Mouse (Mus musculus): ENCODE data around the gene Myo5c. TPM values are rescaled to one million over a fixed set of nuclear protein-coding genes. Genes with fewer than 3 reads are reported as not detected.

Myo5c gene
- polyA plus RNA-seq (2015; fragmentation: Nextera tagmentation; extraction: Ambion mirVana), result 4.4 and 5.0 TPM in 2 replicates

- H3K36me3 ChIP-seq (ENCODE audit: control insufficient read depth, insufficient read depth, low read length), result no peaks in the 10 kb centered on the region
- WGBS, result 2% methylated on average over 48 of the region's 48 CpGs
- H3K9me3 ChIP-seq (ENCODE audit: control insufficient read depth, low read length), result no peaks in the 10 kb centered on the region
- peak within 1 kb of the TSS; percentile 68 for H3K9ac ChIP-seq (ENCODE audit: low read depth, low read length)
- H3K4me1 ChIP-seq (ENCODE audit: control insufficient read depth, insufficient read depth, low read length), result 0 out of 2 replicates have a peak, but pooled peaks cover 5% of the 10 kb centered on the region
- H3K27ac ChIP-seq (ENCODE audit: low read length), result no peak within 1 kb of the TSS
- peak within 1 kb of the TSS; percentile 50 for H3K4me3 ChIP-seq (ENCODE audit: low read length)
- peak within 1 kb of the TSS; percentile 67 for H3K4me2 ChIP-seq (ENCODE audit: low read depth, low read length)
- 0 out of 2 replicates have a peak, but pooled peaks cover 5% of the 10 kb centered on the region for H3K27me3 ChIP-seq (replicated peaks; ENCODE audit: control insufficient read depth, insufficient read depth, low read length)
- peak; percentile 83 for ATAC-seq
These were observed at the start of gene Myo5c for GRCm38 (mm10) chr9:75231841-75232746. Gene Myo5c (plus strand): TSS chr9:75232020.

- Histone ChIP-seq H3K9me3 (ENCODE audit: control insufficient read depth, low read length) (no peaks in the 10 kb centered on the region), H3K27ac (ENCODE audit: low read length) (no peak overlapping the region), H3K4me1 (ENCODE audit: control insufficient read depth, insufficient read depth, low read length) (no peaks in the 10 kb centered on the region), H3K4me2 (ENCODE audit: low read depth, low read length) (no peak overlapping the region), H3K9ac (ENCODE audit: low read depth, low read length) (no peak overlapping the region), H3K27me3 (replicated peaks; ENCODE audit: control insufficient read depth, insufficient read depth, low read length) (no peaks in the 10 kb centered on the region), H3K36me3 (ENCODE audit: control insufficient read depth, insufficient read depth, low read length) (no peaks in the 10 kb centered on the region), H3K4me3 (ENCODE audit: low read length) (no peak overlapping the region)
- WGBS, result 86% methylated on average over 3 of the region's 3 CpGs
- no peak for ATAC-seq
These were observed 44.1 kb upstream of the Myo5c start for GRCm38 (mm10) chr9:75187646-75188260.

- Histone ChIP-seq H3K4me2 (ENCODE audit: low read depth, low read length) (no peak overlapping the region), H3K4me3 (ENCODE audit: low read length) (no peak overlapping the region), H3K9me3 (ENCODE audit: control insufficient read depth, low read length) (no peaks in the 10 kb centered on the region), H3K9ac (ENCODE audit: low read depth, low read length) (no peak overlapping the region), H3K36me3 (ENCODE audit: control insufficient read depth, insufficient read depth, low read length) (no peaks in the 10 kb centered on the region), H3K4me1 (ENCODE audit: control insufficient read depth, insufficient read depth, low read length) (no peaks in the 10 kb centered on the region), H3K27me3 (replicated peaks; ENCODE audit: control insufficient read depth, insufficient read depth, low read length) (no peaks in the 10 kb centered on the region), H3K27ac (ENCODE audit: low read length) (no peak overlapping the region)
- ATAC-seq, result no peak
- WGBS, result 68% methylated on average over 4 of the region's 4 CpGs
These were observed 38.0 kb upstream of the Myo5c start for GRCm38 (mm10) chr9:75193858-75194257.

GRCm38 (mm10) chr9:75196335-75196734 is 35.5 kb upstream of the Myo5c start:
- Histone ChIP-seq H3K27me3 (replicated peaks; ENCODE audit: control insufficient read depth, insufficient read depth, low read length) (no peaks in the 10 kb centered on the region), H3K4me1 (ENCODE audit: control insufficient read depth, insufficient read depth, low read length) (no peaks in the 10 kb centered on the region), H3K4me2 (ENCODE audit: low read depth, low read length) (no peak overlapping the region), H3K27ac (ENCODE audit: low read length) (no peak overlapping the region), H3K36me3 (ENCODE audit: control insufficient read depth, insufficient read depth, low read length) (no peaks in the 10 kb centered on the region), H3K4me3 (ENCODE audit: low read length) (no peak overlapping the region), H3K9me3 (ENCODE audit: control insufficient read depth, low read length) (no peaks in the 10 kb centered on the region), H3K9ac (ENCODE audit: low read depth, low read length) (no peak overlapping the region)
- WGBS, result 65% methylated on average over 2 of the region's 2 CpGs
- no peak for ATAC-seq

GRCm38 (mm10) chr9:75197297-75197696 is 34.5 kb upstream of the Myo5c start:
- ATAC-seq, result no peak
- Histone ChIP-seq H3K4me1 (ENCODE audit: control insufficient read depth, insufficient read depth, low read length) (no peaks in the 10 kb centered on the region), H3K9ac (ENCODE audit: low read depth, low read length) (no peak overlapping the region), H3K27ac (ENCODE audit: low read length) (no peak overlapping the region), H3K4me2 (ENCODE audit: low read depth, low read length) (no peak overlapping the region), H3K9me3 (ENCODE audit: control insufficient read depth, low read length) (no peaks in the 10 kb centered on the region), H3K27me3 (replicated peaks; ENCODE audit: control insufficient read depth, insufficient read depth, low read length) (no peaks in the 10 kb centered on the region), H3K4me3 (ENCODE audit: low read length) (no peak overlapping the region), H3K36me3 (ENCODE audit: control insufficient read depth, insufficient read depth, low read length) (no peaks in the 10 kb centered on the region)
- WGBS, result 57% methylated on average over 6 of the region's 6 CpGs

GRCm38 (mm10) chr9:75201506-75201905 is 30.3 kb upstream of the Myo5c start:
- no peak overlapping the region for H3K9ac ChIP-seq (ENCODE audit: low read depth, low read length)
- H3K27me3 ChIP-seq (replicated peaks; ENCODE audit: control insufficient read depth, insufficient read depth, low read length), result no peaks in the 10 kb centered on the region
- whole genome bisulfite sequencing, result 91% methylated on average over 1 of the region's 1 CpGs
- H3K27ac ChIP-seq (ENCODE audit: low read length), result no peak overlapping the region
- no peak overlapping the region for H3K4me2 ChIP-seq (ENCODE audit: low read depth, low read length)
- no peaks in the 10 kb centered on the region for H3K4me1 ChIP-seq (ENCODE audit: control insufficient read depth, insufficient read depth, low read length)
- no peaks in the 10 kb centered on the region for H3K9me3 ChIP-seq (ENCODE audit: control insufficient read depth, low read length)
- H3K36me3 ChIP-seq (ENCODE audit: control insufficient read depth, insufficient read depth, low read length), result no peaks in the 10 kb centered on the region
- ATAC-seq, result no peak
- H3K4me3 ChIP-seq (ENCODE audit: low read length), result no peak overlapping the region

- no peaks in the 10 kb centered on the region for H3K27me3 ChIP-seq (replicated peaks; ENCODE audit: control insufficient read depth, insufficient read depth, low read length)
- H3K4me1 ChIP-seq (ENCODE audit: control insufficient read depth, insufficient read depth, low read length), result no peaks in the 10 kb centered on the region
- H3K4me2 ChIP-seq (ENCODE audit: low read depth, low read length), result no peak overlapping the region
- no peak overlapping the region for H3K9ac ChIP-seq (ENCODE audit: low read depth, low read length)
- H3K27ac ChIP-seq (ENCODE audit: low read length), result no peak overlapping the region
- WGBS, result 96% methylated on average over 2 of the region's 2 CpGs
- H3K36me3 ChIP-seq (ENCODE audit: control insufficient read depth, insufficient read depth, low read length), result no peaks in the 10 kb centered on the region
- no peaks in the 10 kb centered on the region for H3K9me3 ChIP-seq (ENCODE audit: control insufficient read depth, low read length)
- no peak overlapping the region for H3K4me3 ChIP-seq (ENCODE audit: low read length)
- ATAC-seq, result no peak
These were observed 29.8 kb upstream of the Myo5c start for GRCm38 (mm10) chr9:75202036-75202435.

GRCm38 (mm10) chr9:75209246-75209645 is 22.6 kb upstream of the Myo5c start:
- ATAC-seq, result no peak
- H3K4me2 ChIP-seq (ENCODE audit: low read depth, low read length), result no peak overlapping the region
- H3K27me3 ChIP-seq (replicated peaks; ENCODE audit: control insufficient read depth, insufficient read depth, low read length), result no peaks in the 10 kb centered on the region
- no peak overlapping the region for H3K4me3 ChIP-seq (ENCODE audit: low read length)
- no peak overlapping the region for H3K27ac ChIP-seq (ENCODE audit: low read length)
- no peaks in the 10 kb centered on the region for H3K9me3 ChIP-seq (ENCODE audit: control insufficient read depth, low read length)
- H3K36me3 ChIP-seq (ENCODE audit: control insufficient read depth, insufficient read depth, low read length), result no peaks in the 10 kb centered on the region
- H3K9ac ChIP-seq (ENCODE audit: low read depth, low read length), result no peak overlapping the region
- H3K4me1 ChIP-seq (ENCODE audit: control insufficient read depth, insufficient read depth, low read length), result no peaks in the 10 kb centered on the region
- 91% methylated on average over 1 of the region's 1 CpGs for WGBS

- 81% methylated on average over 2 of the region's 2 CpGs for WGBS
- no peaks in the 10 kb centered on the region for H3K36me3 ChIP-seq (ENCODE audit: control insufficient read depth, insufficient read depth, low read length)
- no peaks in the 10 kb centered on the region for H3K27me3 ChIP-seq (replicated peaks; ENCODE audit: control insufficient read depth, insufficient read depth, low read length)
- no peak overlapping the region for H3K9ac ChIP-seq (ENCODE audit: low read depth, low read length)
- H3K9me3 ChIP-seq (ENCODE audit: control insufficient read depth, low read length), result no peaks in the 10 kb centered on the region
- no peak overlapping the region for H3K27ac ChIP-seq (ENCODE audit: low read length)
- no peak overlapping the region for H3K4me2 ChIP-seq (ENCODE audit: low read depth, low read length)
- H3K4me3 ChIP-seq (ENCODE audit: low read length), result no peak overlapping the region
- no peaks in the 10 kb centered on the region for H3K4me1 ChIP-seq (ENCODE audit: control insufficient read depth, insufficient read depth, low read length)
- ATAC-seq, result no peak
These were observed 21.6 kb upstream of the Myo5c start for GRCm38 (mm10) chr9:75210269-75210668.
